Mouse (Mus musculus) liver, adult 2 months (tissue): ENCODE measurements around the gene Eif1ad. TPM values are rescaled to one million over a fixed set of nuclear protein-coding genes. Genes with fewer than 3 reads are reported as not detected.
A peak's percentile ranks its signal among the peaks of the same experiment; 100 is the strongest.
"Not testable (repeated sequence)": the region's sequence is repeated elsewhere in the genome, so short reads cannot be mapped to it uniquely, and the experiment has no call there.

Experiments
- DNase-seq: peaks from one replicate; pipeline ENCODE4 v3.0.0-alpha.2; 2011; ENCODE audit warnings: low read depth, low spot score; ENCODE audit errors: extremely low read depth
- H3K27ac ChIP-seq: fragments of 200-500 bp; replicated peaks from 2 replicates; pipeline ENCODE4 v1.5.1; 2012; ENCODE audit warnings: low read depth, mild to moderate bottlenecking, control low read depth, inconsistent platforms, low read length; ENCODE audit not compliant: insufficient read depth
- H3K27me3 ChIP-seq: fragments of 200-500 bp; 2 replicates; pipeline ENCODE4 v1.6.1; 2012; ENCODE audit warnings: mild to moderate bottlenecking, moderate library complexity, low read length, inconsistent platforms; ENCODE audit not compliant: control insufficient read depth, insufficient read depth
- H3K36me3 ChIP-seq: fragments of 200-500 bp; 2 replicates; pipeline ENCODE4 v1.6.1; 2012; ENCODE audit warnings: low read length, inconsistent platforms; ENCODE audit not compliant: control insufficient read depth, insufficient read depth
- H3K4me1 ChIP-seq: fragments of 200-500 bp; 2 replicates; pipeline ENCODE4 v1.6.1; 2011; ENCODE audit warnings: low read length; ENCODE audit not compliant: control insufficient read depth, insufficient read depth
- H3K4me3 ChIP-seq: fragments of 200-500 bp; 2 replicates; pipeline ENCODE4 v1.5.1; 2011; ENCODE audit warnings: low read depth, mild to moderate bottlenecking, control low read depth, low read length, moderate library complexity; ENCODE audit not compliant: insufficient read depth
- H3K79me2 ChIP-seq: fragments of 200-500 bp; 2 replicates; pipeline ENCODE4 v1.6.1; 2012; ENCODE audit warnings: inconsistent platforms, mild to moderate bottlenecking, low read length, moderate library complexity; ENCODE audit not compliant: control insufficient read depth, insufficient read depth
- H3K9ac ChIP-seq: fragments of 200-500 bp; 2 replicates; pipeline ENCODE4 v1.6.1; 2012; ENCODE audit warnings: low read depth, mild to moderate bottlenecking, control low read depth, inconsistent platforms, low read length
- CTCF ChIP-seq: fragments of 200-500 bp; IDR thresholded peaks from 2 replicates; pipeline ENCODE4 v1.5.1; 2011; ENCODE audit warnings: low read depth, low read length, control low read depth
- POLR2A ChIP-seq: fragments of 200-500 bp; IDR thresholded peaks from 2 replicates; pipeline ENCODE4 v1.6.1; 2011; ENCODE audit warnings: low read length, control low read depth; ENCODE audit not compliant: insufficient read depth; ENCODE audit errors: extremely low read depth
- WGBS: fragments of 180-500 bp; shearing (Covaris S2); methylation state at CpG from one replicate; pipeline ENCODE4 v1.1.7; 2018; 5-methylcytosine and 5-hydroxymethylcytosine counted together
- polyA plus RNA-seq: library from polyadenylated mRNA; depleted of rRNA; stranded (reverse); fragments of >200 nt; gene quantifications from 2 replicates; pipeline ENCODE4 v1.2.3, GENCODE M21; 2012
- total RNA-seq: library from RNA; depleted of rRNA; stranded (reverse); fragments of >200 nt; gene quantifications from 2 replicates; pipeline ENCODE4 v1.2.3, GENCODE M21; 2014

Gene Eif1ad
- total and polyA plus RNA-seq, 2 experiments, result 12.7 to 25.9 TPM

DNA sequence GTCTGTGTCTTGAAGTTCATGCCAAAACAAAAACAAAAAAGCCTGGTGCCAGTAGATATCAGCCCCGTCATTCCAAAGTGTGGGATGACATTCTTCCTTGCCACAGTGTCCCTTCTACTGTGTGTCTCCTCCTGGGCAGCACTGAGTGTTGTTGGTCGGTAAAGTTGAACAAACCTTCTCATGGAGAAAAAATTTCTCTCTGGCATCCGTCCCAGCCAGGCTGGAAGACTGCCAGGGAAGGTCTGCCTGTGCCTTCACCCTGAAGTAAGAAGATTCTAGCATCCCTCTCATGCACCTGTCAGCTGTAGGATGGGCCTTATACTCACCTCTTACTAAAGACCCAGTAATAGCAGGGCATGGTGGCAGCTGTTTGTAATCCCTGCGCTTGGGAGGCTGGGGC lies 26.4 kb downstream of the Eif1ad start:
- H3K9ac ChIP-seq, result no peak overlapping the region
- TF ChIP-seq POLR2A (no peak), CTCF (no peak)
- WGBS, result 28% methylated on average over 4 of the region's 4 CpGs

DNA sequence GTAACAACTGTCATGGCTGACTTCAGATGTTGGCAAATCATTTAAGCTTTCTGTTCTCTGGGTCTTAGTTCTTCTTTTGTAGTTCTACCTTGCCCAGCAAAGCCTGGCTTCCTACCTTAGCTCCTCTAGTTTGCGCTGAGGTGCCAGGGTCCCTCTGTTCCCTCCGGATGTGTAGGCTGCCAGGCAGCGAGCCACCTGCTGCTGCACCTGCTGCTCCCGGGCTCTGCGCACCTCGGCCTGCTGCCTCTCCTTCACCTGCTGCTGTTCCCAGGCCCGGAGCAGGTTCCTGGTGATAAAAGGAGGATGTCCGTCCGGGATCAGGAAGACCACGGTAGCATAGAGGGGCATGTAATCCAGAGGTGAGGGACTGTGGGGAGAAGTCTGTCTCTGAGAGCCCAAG lies 27.6 kb downstream of the Eif1ad start:
- no peaks in the 10 kb centered on the region for H3K79me2 ChIP-seq
- TF ChIP-seq CTCF (no peak), POLR2A (no peak)
- H3K36me3 ChIP-seq, result no peaks in the 10 kb centered on the region
- H3K27me3 ChIP-seq, result no peaks in the 10 kb centered on the region
- no peak for DNase-seq
- H3K4me1 ChIP-seq, result no peaks in the 10 kb centered on the region; the same call in 1 of the 2 replicates
- no peak overlapping the region for H3K9ac ChIP-seq
- no peak overlapping the region for H3K4me3 ChIP-seq
- 70% methylated on average over 10 of the region's 10 CpGs for WGBS
- no peak overlapping the region for H3K27ac ChIP-seq

More for the DNA sequence above, 26.4 kb downstream of the Eif1ad start:
- Histone ChIP-seq H3K4me1 (peaks cover 2% of the 10 kb centered on the region), H3K4me3 (no peak overlapping the region), H3K27ac (no peak overlapping the region), H3K27me3 (no peaks in the 10 kb centered on the region), H3K79me2 (peaks cover 6% of the 10 kb centered on the region), H3K36me3 (no peaks in the 10 kb centered on the region)
- DNase-seq, result no peak

- H3K27ac ChIP-seq, result no peak overlapping the region
- TF ChIP-seq CTCF, result no peak
- TF ChIP-seq POLR2A, result no peak
- H3K79me2 ChIP-seq, result no peaks in the 10 kb centered on the region
- H3K36me3 ChIP-seq, result no peaks in the 10 kb centered on the region
- no peak overlapping the region for H3K4me3 ChIP-seq
- no peaks in the 10 kb centered on the region for H3K27me3 ChIP-seq
- H3K9ac ChIP-seq, result no peak overlapping the region
- DNase-seq, result no peak
- no peaks in the 10 kb centered on the region for H3K4me1 ChIP-seq
- 66% methylated on average over 4 of the region's 4 CpGs for WGBS
Observed at GRCm38 (mm10) chr19:5395371-5395770, 28.8 kb downstream of the Eif1ad start.

GRCm38 (mm10) chr19:5401073-5401472 lies 34.5 kb downstream of the Eif1ad start:
- H3K27me3 ChIP-seq, H3K36me3 ChIP-seq, DNase-seq, H3K9ac ChIP-seq, H3K4me3 ChIP-seq, H3K79me2 ChIP-seq, H3K4me1 ChIP-seq, H3K27ac ChIP-seq: not testable (repeated sequence)
- WGBS, result 74% methylated on average over 4 of the region's 4 CpGs

- H3K4me1 ChIP-seq, result peaks cover 4% of the 10 kb centered on the region; the same call in 1 of the 2 replicates
- H3K79me2 ChIP-seq, result no peaks in the 10 kb centered on the region
- TF ChIP-seq CTCF, result no peak
- H3K27ac ChIP-seq, result no peak within 1 kb of the TSS
- H3K4me3 ChIP-seq, result no peak within 1 kb of the TSS
- H3K9ac ChIP-seq, result no peak within 1 kb of the TSS
- 86% methylated on average over 8 of the region's 8 CpGs for WGBS
- no peaks in the 10 kb centered on the region for H3K27me3 ChIP-seq
- no peaks in the 10 kb centered on the region for H3K36me3 ChIP-seq
- DNase-seq, result no peak
Observed at GRCm38 (mm10) chr19:5402293-5402692, 35.8 kb downstream of the Eif1ad start, which contains the start of gene Tsga10ip. Gene Tsga10ip, minus strand, starts transcription at chr19:5402526.

DNA sequence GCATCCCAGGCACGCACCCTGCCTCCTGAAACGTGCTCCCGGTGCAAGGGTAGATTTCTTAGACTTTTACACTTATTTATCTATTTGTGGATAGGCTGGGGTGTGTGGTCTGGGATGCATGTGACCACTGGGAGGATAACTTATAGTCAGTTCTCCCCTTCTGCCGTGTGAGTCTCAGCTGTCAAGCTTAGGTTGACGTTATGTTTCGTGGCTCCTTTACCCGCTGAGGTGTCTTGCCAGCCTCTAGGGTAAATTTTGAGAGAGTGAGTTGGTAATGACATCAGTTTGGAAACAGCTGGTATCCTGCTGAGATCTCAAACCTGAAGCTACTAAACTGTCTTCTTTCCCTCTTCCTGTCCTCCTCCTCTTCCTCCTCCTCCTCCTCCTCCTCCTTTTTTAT lies 39.4 kb downstream of the Eif1ad start:
- 7% methylated on average over 7 of the region's 7 CpGs for WGBS
- H3K9ac ChIP-seq, result peak overlapping the region; percentile 65
- H3K4me1 ChIP-seq, result peaks cover 17% of the 10 kb centered on the region
- H3K27ac ChIP-seq, result peak overlapping the region; percentile 69
- peak overlapping the region; percentile 44 for H3K4me3 ChIP-seq
- H3K27me3 ChIP-seq, result no peaks in the 10 kb centered on the region
- DNase-seq, result no peak
- TF ChIP-seq POLR2A (no peak), CTCF (no peak)
- H3K36me3 ChIP-seq, result no peaks in the 10 kb centered on the region
- 0 out of 2 replicates have a peak, but pooled peaks cover 3% of the 10 kb centered on the region for H3K79me2 ChIP-seq
